22 mouse cellular contexts compared by ENCODE assay signal in genomic region chr2:129225251-129225819, GRCm38 (mm10). TPM values are rescaled to one million over a fixed set of nuclear protein-coding genes. Genes with fewer than 3 reads are reported as not detected.
DNase-seq lines count a peak whose midpoint lies in the region; ATAC-seq and TF ChIP-seq lines count a peak whose summit lies in the region.
"Had no signal": no experiment of that assay in that cellular context is flagged by ENCODE, and none has a peak within 500 bp of the region (broad histone marks: within the 10 kb centered on the region; RNA-seq: fewer than 3 reads in every experiment).

No protein-coding gene starts in this region.

- no peak for DNase-seq in heart, postnatal 10 days
- DNase-seq in MEL-GATA-1-ER (ENCODE audit: extremely low read depth, low read depth) = peak; percentile 68
- no peak for DNase-seq in layer of hippocampus, adult 8-10 months (ENCODE audit: low spot score in 2 of 2)
- DNase-seq in right cerebral cortex, adult 18-20 months = no peak
- DNase-seq in gastrocnemius, postnatal 4 days (ENCODE audit: low spot score in 2 of 2) = no peak
- DNase-seq: adrenal gland, postnatal 10 days; cerebellum, adult 9-10 months; gastrocnemius, postnatal 10 days; kidney, adult 9 months; kidney, postnatal 14 days; lung, embryonic 14.5 days; right cerebral cortex, postnatal 4 days; thymus, postnatal 14 days had no signal

- no peak for TF ChIP-seq CTCF in ES-Bruce4 (IDR thresholded peaks at IDR 0.05; ENCODE audit: low read depth, low read length)

- H3K36me3 ChIP-seq in heart, embryonic 11.5 days (ENCODE audit: control insufficient read depth, insufficient read depth, low read length) = no peaks in the 10 kb centered on the region
- no peaks in the 10 kb centered on the region for H3K36me3 ChIP-seq in ES-Bruce4 (ENCODE audit: control insufficient read depth, insufficient read depth, low read length, poor library complexity, severe bottlenecking)
- no peaks in the 10 kb centered on the region for H3K36me3 ChIP-seq in liver, embryonic 15.5 days (replicated peaks)
- H3K36me3 ChIP-seq: embryonic facial prominence, embryonic 15.5 days; forebrain, embryonic 10.5 days; limb, embryonic 13.5 days had no signal

- TF ChIP-seq POLR2A in ES-Bruce4 (IDR thresholded peaks at IDR 0.05; ENCODE audit: insufficient read depth, low read length) = no peak

- no peak overlapping the region for H3K4me3 ChIP-seq in heart, embryonic 11.5 days (ENCODE audit: low read depth, low read length)
- no peak overlapping the region for H3K4me3 ChIP-seq in ES-Bruce4 (ENCODE audit: low read depth, low read length)
- peak overlapping the region; percentile 45 for H3K4me3 ChIP-seq in liver, embryonic 15.5 days (replicated peaks)
- H3K4me3 ChIP-seq: embryonic facial prominence, embryonic 15.5 days; forebrain, embryonic 10.5 days; limb, embryonic 13.5 days had no signal

- WGBS in heart, embryonic 11.5 days (ENCODE audit: insufficient replicate concordance) = 78% methylated on average over 17 of the region's 17 CpGs
- 79% methylated on average over 17 of the region's 17 CpGs for WGBS in liver, embryonic 15.5 days (ENCODE audit: insufficient replicate concordance)

- peak overlapping the region; percentile 31 for H3K4me2 ChIP-seq in heart, embryonic 11.5 days
- H3K4me2 ChIP-seq in liver, embryonic 15.5 days = peak overlapping the region; percentile 65
- H3K4me2 ChIP-seq: embryonic facial prominence, embryonic 15.5 days; limb, embryonic 13.5 days had no signal

- H3K9ac ChIP-seq in heart, embryonic 11.5 days (ENCODE audit: low read depth, low read length) = peak overlapping the region; percentile 49; the same call in 1 of the 2 replicates
- H3K9ac ChIP-seq in ES-Bruce4 (ENCODE audit: low read depth, poor library complexity, severe bottlenecking) = peak overlapping the region; percentile 33; the same call in 1 of the 2 replicates
- peak overlapping the region; percentile 63 for H3K9ac ChIP-seq in liver, embryonic 15.5 days
- H3K9ac ChIP-seq: embryonic facial prominence, embryonic 15.5 days; limb, embryonic 13.5 days; lung, embryonic 14.5 days had no signal

- H3K27ac ChIP-seq in heart, embryonic 11.5 days (ENCODE audit: low read depth, low read length) = peak overlapping the region; percentile 88
- H3K27ac ChIP-seq in ES-Bruce4 (ENCODE audit: insufficient read depth, low read length) = 0 out of 2 replicates have a peak overlapping the region, but pooled peaks have one; percentile 29
- peak overlapping the region; percentile 99 for H3K27ac ChIP-seq in liver, embryonic 15.5 days (replicated peaks)
- H3K27ac ChIP-seq: embryonic facial prominence, embryonic 15.5 days; hindbrain, postnatal 0 days; limb, embryonic 13.5 days had no signal

- intact Hi-C loops in heart, postnatal 10 days (cut with DNase I) = no loop called here

- H3K9me3 ChIP-seq in heart, embryonic 11.5 days (replicated peaks; ENCODE audit: control insufficient read depth, low read length) = no peaks in the 10 kb centered on the region
- H3K9me3 ChIP-seq in ES-Bruce4 (replicated peaks; ENCODE audit: control insufficient read depth, insufficient read depth, low read length, poor library complexity, severe bottlenecking) = no peaks in the 10 kb centered on the region
- no peaks in the 10 kb centered on the region for H3K9me3 ChIP-seq in liver, embryonic 15.5 days (replicated peaks)
- H3K9me3 ChIP-seq: embryonic facial prominence, embryonic 15.5 days; forebrain, embryonic 10.5 days; limb, embryonic 13.5 days had no signal

- H3K27me3 ChIP-seq in heart, embryonic 11.5 days (ENCODE audit: control insufficient read depth, insufficient read depth, low read length) = no peaks in the 10 kb centered on the region
- no peaks in the 10 kb centered on the region for H3K27me3 ChIP-seq in ES-Bruce4 (ENCODE audit: control insufficient read depth, insufficient read depth, low read length, poor library complexity, severe bottlenecking)
- no peaks in the 10 kb centered on the region for H3K27me3 ChIP-seq in liver, embryonic 15.5 days
- H3K27me3 ChIP-seq: embryonic facial prominence, embryonic 15.5 days; limb, embryonic 13.5 days had no signal

- TF ChIP-seq EP300 in ES-Bruce4 (IDR thresholded peaks at IDR 0.05; ENCODE audit: insufficient read depth, low read depth, low read length) = no peak

- H3K4me1 ChIP-seq in heart, embryonic 11.5 days (ENCODE audit: control insufficient read depth, insufficient read depth, low read length) = peaks cover 14% of the 10 kb centered on the region; the same call in 1 of the 2 replicates
- no peaks in the 10 kb centered on the region for H3K4me1 ChIP-seq in ES-Bruce4 (ENCODE audit: control insufficient read depth, insufficient read depth, low read length)
- H3K4me1 ChIP-seq in liver, embryonic 15.5 days (replicated peaks) = peaks cover 80% of the 10 kb centered on the region
- H3K4me1 ChIP-seq: embryonic facial prominence, embryonic 15.5 days; limb, embryonic 13.5 days had no signal

- no peak for ATAC-seq in heart, embryonic 11.5 days (replicated peaks; ENCODE audit: insufficient number of reproducible peaks, low FRiP score, low TSS enrichment)
- ATAC-seq in liver, embryonic 15.5 days (ENCODE audit: insufficient read depth) = no peak
- ATAC-seq: forebrain, embryonic 16.5 days; hindbrain, postnatal 0 days; midbrain, embryonic 16.5 days had no signal

RNA-seq across cellular contexts. Expression of gene Slc20a1, which starts 26.8 kb away (rescaled TPM):
- polyA plus RNA-seq in heart, embryonic 11.5 days (2014; fragmentation: Nextera tagmentation; extraction: Ambion mirVana) = 46.9 and 49.3 TPM in 2 replicates
- total RNA-seq in heart, postnatal 10 days (2021) = 10 to 100 TPM; 15.3 to 18.8 TPM
- polyA plus RNA-seq in ES-Bruce4 (2011; ENCODE audit: insufficient read depth, insufficient read length, low read depth, missing spikeins) = 224 and 225 TPM in 2 replicates
- 42.8 and 48.3 TPM in 2 replicates for polyA plus RNA-seq in liver, embryonic 15.5 days (2015; fragmentation: Nextera tagmentation; extraction: Ambion mirVana)
- total RNA-seq in layer of hippocampus, adult 8-10 months (2022) = 100 to 1,000 TPM; 143 to 159 (median 145) TPM
- total RNA-seq in gastrocnemius, postnatal 4 days (2021) = 10 to 100 TPM; 16.9 to 18.7 TPM

Comparison
In these comparisons a context has a peak if more than half of its experiments do, and no peak if none do; other contexts are left out.
1. H3K27ac ChIP-seq: peak in every context shown above with its lines; median percentile 99 in liver, embryonic 15.5 days; 88 in heart, embryonic 11.5 days; 29 in ES-Bruce4.
2. RNA of gene Slc20a1, which starts 26.8 kb away (total RNA-seq): 143 to 159 TPM in layer of hippocampus, adult 8-10 months; 15.3 to 18.8 TPM in heart, postnatal 10 days and 16.9 to 18.7 TPM in gastrocnemius, postnatal 4 days; every median in the first group is over 4 times any median in the second.
3. Peak in every context shown above with its lines, with median percentiles within 50 percentile points of each other: H3K9ac ChIP-seq.